Mouse (Mus musculus): ENCODE results near the gene Fam187b.

DNA sequence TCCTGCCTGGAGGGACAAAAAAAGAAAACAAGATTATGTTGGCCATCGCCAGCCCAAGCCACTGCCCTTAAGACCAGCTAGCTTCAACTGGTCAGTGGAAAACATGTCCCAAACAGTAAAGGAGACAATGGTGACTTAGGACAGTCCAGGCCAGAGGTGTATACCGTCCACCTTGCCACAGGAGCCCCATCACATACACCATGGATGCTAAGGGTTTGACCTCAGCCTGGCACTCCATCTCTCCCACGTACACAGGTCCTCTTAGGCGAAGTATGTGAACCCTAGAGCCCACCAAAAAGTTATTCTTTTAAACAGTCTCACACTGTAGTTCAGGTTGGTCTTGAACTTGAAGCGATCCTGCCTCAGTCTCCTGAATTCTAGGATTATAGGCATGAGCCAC, 10.7 kb upstream of the Fam187b start:
- TF ChIP-seq CTCF (IDR thresholded peaks at IDR 0.05; ENCODE audit: low read depth): no peak
- no peak for TF ChIP-seq EP300 (IDR thresholded peaks at IDR 0.05; ENCODE audit: low read depth)
